Mouse (Mus musculus) brain, embryonic 14.5 days (tissue): ENCODE data around the gene Phxr2.

Experiments used
- CTCF ChIP-seq: fragments of 200-500 bp; IDR thresholded peaks from 2 replicates; pipeline ENCODE4 v1.5.1; 2012; ENCODE audit warnings: inconsistent platforms, mild to moderate bottlenecking, moderate library complexity, borderline replicate concordance; ENCODE audit not compliant: insufficient read depth, insufficient read length; ENCODE audit errors: extremely low read depth
- POLR2A ChIP-seq: fragments of 200-500 bp; IDR thresholded peaks from 2 replicates; pipeline ENCODE4 v1.6.1; 2012; ENCODE audit warnings: mild to moderate bottlenecking, inconsistent platforms, borderline replicate concordance; ENCODE audit not compliant: poor library complexity, insufficient read depth, insufficient read length, severe bottlenecking; ENCODE audit errors: extremely low read depth

DNA sequence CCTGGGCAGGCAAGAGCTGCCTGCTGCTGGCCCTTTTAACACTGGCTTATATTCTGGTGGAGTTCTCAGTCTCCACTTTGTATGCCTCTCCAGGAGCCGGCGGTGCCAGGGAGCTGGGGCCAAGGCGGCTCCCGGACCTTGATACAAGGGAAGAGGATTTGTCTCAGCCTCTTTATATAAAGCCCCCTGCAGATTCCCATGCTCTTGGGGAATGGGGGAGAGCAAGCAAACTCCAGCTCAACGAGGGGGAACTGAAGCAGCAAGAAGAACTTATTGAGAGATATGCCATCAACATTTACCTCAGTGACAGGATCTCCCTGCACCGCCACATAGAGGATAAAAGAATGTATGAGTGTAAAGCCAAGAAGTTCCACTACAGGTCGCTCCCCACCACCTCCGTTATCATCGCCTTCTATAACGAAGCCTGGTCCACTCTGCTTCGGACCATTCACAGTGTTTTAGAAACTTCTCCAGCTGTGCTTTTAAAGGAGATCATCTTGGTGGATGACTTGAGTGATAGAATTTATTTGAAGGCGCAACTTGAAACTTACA, 17.6 kb downstream of the Phxr2 start:
- no peak for TF ChIP-seq CTCF
- TF ChIP-seq POLR2A, result no peak
